Mouse (Mus musculus) C2C12 (cell line): ENCODE data around the gene Ist1.

Source experiments
- CEBPB ChIP-seq: IDR thresholded peaks from one replicate; pipeline ENCODE4 v1.6.1; 2011; ENCODE audit warnings: low read depth, mild to moderate bottlenecking, control low read depth, moderate library complexity
- CTCF ChIP-seq: IDR thresholded peaks from one replicate; pipeline ENCODE4 v1.5.1; 2011; ENCODE audit not compliant: control insufficient read depth, insufficient read depth, insufficient read length
- MAX ChIP-seq: IDR thresholded peaks from one replicate; pipeline ENCODE4 v1.6.1; 2011; ENCODE audit warnings: mild to moderate bottlenecking, control low read depth
- MYOG ChIP-seq: IDR thresholded peaks from one replicate; pipeline ENCODE4 v1.6.1; 2011; ENCODE audit not compliant: control insufficient read depth, insufficient read length; ENCODE audit errors: extremely low read depth
- USF1 ChIP-seq: IDR thresholded peaks from one replicate; pipeline ENCODE4 v1.6.1; 2011; ENCODE audit warnings: low read depth, mild to moderate bottlenecking, control low read depth, moderate library complexity

GRCm38 (mm10) chr8:109647331-109647730 is 45.7 kb downstream of the Ist1 start:
- TF ChIP-seq USF1 (no peak), CTCF (no peak), CEBPB (no peak), MAX (no peak), MYOG (no peak)
